Mouse (Mus musculus) olfactory bulb, adult 2 months (tissue): ENCODE data around the gene Elf1. TPM values are rescaled to one million over a fixed set of nuclear protein-coding genes. Genes with fewer than 3 reads are reported as not detected.

ENCODE experiments used
- H3K27ac ChIP-seq: fragments of 200-500 bp; 2 replicates; pipeline ENCODE4 v1.5.1; 2012; ENCODE audit warnings: low read depth, low read length; ENCODE audit not compliant: insufficient read depth
- H3K4me1 ChIP-seq: fragments of 200-500 bp; 2 replicates; pipeline ENCODE4 v1.6.1; 2012; ENCODE audit warnings: low read length; ENCODE audit not compliant: control insufficient read depth, insufficient read depth
- H3K4me3 ChIP-seq: fragments of 200-500 bp; 2 replicates; pipeline ENCODE4 v1.5.1; 2012; ENCODE audit warnings: mild to moderate bottlenecking, low read depth, low read length, moderate library complexity; ENCODE audit not compliant: insufficient read depth
- CTCF ChIP-seq: fragments of 200-500 bp; IDR thresholded peaks from 2 replicates; pipeline ENCODE4 v1.5.1; 2012; ENCODE audit warnings: low read depth, mild to moderate bottlenecking, low read length, moderate library complexity; ENCODE audit not compliant: insufficient read depth
- POLR2A ChIP-seq: fragments of 200-500 bp; IDR thresholded peaks from 2 replicates; pipeline ENCODE4 v1.6.1; 2012; ENCODE audit warnings: mild to moderate bottlenecking, low read depth, low read length, moderate library complexity; ENCODE audit not compliant: insufficient read depth
- whole genome bisulfite sequencing: fragments of 180-500 bp; shearing (Covaris S2); methylation state at CpG from one replicate; pipeline ENCODE4 v1.1.7; 2018; 5-methylcytosine and 5-hydroxymethylcytosine counted together
- polyA plus RNA-seq: library from polyadenylated mRNA; stranded (reverse); fragments of >200 nt; gene quantifications from 2 replicates; pipeline ENCODE4 v1.2.4, GENCODE M21; 2012; ENCODE audit warnings: low replicate concordance; ENCODE audit not compliant: missing spikeins, insufficient read depth, insufficient read length

Gene Elf1
- polyA plus RNA-seq, 1 experiment: not detected

DNA sequence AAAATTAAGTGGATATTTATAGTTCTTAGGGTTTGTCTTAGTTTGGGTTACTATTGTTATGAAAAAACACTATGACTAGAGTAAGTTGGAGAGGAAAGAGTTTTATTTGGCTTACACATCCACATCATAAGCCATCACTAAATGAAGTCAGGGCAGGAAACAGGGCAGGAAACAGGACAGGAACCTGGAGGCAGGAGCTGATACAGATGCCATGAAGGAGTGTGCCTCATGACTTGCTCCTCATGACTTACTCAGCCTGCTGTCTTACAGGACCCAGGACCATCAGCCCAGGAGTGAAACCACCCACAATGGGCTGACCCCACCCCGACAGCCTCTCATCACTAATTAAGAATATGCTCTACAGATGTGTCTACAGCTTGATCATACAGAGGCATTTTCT is 93.4 kb downstream of the Elf1 start:
- no peak overlapping the region for H3K27ac ChIP-seq
- H3K4me3 ChIP-seq: no peak overlapping the region
- no peaks in the 10 kb centered on the region for H3K4me1 ChIP-seq
- TF ChIP-seq CTCF (no peak), POLR2A (no peak)
- 96% methylated on average over 1 of the region's 1 CpGs for WGBS

DNA sequence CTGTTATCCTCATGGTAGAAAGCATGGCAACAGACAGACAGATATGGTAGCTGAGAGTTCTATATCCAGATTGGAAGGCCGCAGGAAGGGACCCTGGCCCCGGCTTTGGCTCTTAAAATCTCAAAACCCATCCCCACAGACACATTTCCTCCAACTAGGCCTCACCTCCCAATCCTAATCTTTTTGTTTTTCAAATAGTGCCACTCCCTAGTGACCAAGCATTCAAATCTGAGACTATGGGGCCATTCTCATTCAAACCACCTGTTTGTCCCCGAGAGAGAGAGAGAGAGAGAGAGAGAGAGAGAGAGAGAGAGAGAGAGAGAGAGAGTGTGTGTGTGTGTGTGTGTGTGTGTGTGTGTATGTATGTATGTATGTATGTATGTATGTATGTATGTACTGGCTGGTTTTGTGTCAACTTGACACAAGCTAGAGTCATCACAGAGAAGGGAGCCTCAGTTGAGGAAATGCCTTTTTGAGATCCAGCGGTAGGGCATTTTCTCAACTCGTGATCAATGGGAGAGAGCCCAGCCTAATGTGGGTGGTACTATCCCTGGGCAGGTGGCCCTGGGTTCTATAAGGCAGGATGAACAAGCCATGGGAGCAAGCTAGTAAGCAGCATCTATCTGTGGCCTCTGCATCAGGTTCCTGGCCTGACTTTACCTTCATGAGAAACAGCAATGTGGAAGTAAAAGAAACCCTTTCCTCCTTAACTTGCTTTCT is 102.7 kb downstream of the Elf1 start:
- no peak for TF ChIP-seq POLR2A
- TF ChIP-seq CTCF: no peak
- no peak overlapping the region for H3K4me3 ChIP-seq
- 87% methylated on average over 5 of the region's 5 CpGs for WGBS

DNA sequence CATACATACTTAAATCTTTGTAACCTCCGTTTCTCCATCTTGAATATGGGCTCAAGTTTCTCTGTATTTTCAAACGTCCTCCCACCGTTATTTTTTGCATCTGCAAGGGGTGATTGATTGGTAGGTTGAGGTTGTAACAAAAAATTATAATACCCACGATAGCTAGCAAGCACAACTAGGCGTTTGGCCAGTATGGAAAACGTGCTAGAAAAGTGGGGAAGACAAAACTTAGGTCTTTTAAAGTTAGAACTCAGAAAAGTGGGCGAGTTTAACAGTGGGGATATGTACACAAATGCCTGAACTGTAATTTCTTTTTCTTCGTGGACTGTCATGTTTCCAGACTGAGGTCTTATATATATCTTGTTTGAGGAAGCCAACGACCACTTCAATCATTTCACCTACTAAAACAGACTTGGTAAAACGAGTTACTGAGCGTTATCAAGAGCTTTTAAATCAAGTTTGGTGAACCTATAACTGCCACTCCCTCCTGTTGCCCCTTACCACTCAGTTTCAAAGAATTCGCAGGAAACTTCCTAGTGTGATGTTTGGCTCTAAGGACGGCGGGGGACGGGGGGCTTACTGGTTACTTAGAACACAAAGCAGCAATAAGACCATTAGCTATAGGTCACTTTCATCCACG is 105.6 kb downstream of the Elf1 start:
- peak overlapping the region; percentile 56 for H3K4me3 ChIP-seq
- WGBS: 35% methylated on average over 16 of the region's 16 CpGs
- H3K27ac ChIP-seq: peak overlapping the region; percentile 92
- peaks cover 2% of the 10 kb centered on the region; the same call in 1 of the 2 replicates for H3K4me1 ChIP-seq
- TF ChIP-seq POLR2A (no peak), CTCF (no peak)

More for the DNA sequence above, 102.7 kb downstream of the Elf1 start:
- Histone ChIP-seq H3K27ac (no peak overlapping the region), H3K4me1 (peaks cover under 1% of the 10 kb centered on the region; the same call in 1 of the 2 replicates)

DNA sequence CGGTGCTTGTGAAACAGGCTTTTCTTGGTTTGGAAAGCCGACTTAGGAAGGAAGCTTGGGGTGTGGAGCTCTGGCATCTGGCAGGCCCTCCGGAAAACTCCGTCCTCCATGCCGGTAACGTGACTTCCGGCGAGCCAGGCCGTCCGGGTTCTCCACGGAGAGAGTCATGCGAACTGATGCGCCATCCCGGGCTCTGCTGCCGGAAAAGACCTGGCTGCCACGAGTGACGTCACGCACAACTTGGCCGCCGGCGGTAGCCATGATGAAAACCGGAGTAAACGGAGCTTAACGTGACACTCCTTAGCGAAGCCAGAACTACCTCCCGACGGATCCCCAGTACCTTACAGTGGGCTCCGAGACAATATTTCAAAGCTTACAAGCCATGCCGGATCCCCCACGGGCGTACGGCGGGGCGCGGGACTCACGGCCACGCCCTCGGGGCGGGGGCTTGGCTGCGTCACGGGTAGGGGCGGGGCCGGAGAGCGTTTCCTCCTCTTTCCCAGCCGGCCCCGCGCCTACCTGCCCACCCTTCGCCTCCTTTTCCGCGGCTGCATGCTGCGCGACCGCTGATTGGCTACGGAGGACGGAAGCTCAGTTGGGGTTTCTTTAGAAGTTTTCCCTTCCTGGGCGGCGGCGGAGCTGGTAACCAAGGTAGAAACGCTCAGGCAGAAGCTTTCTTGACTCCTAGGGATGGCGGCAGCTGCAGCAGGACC is 106.3 kb downstream of the Elf1 start, which contains the start of gene Sugt1:
TSS of gene Sugt1 (plus strand) at position 553 of the 713 bp plus-strand sequence.
- TF ChIP-seq POLR2A (no peak; the same call in none of the 2 replicates), CTCF (no peak)
- under 1% methylated on average over 60 of the region's 60 CpGs for WGBS
- H3K4me3 ChIP-seq: peak within 1 kb of the TSS; percentile 56
- peak within 1 kb of the TSS; percentile 92 for H3K27ac ChIP-seq
- peaks cover 2% of the 10 kb centered on the region; the same call in 1 of the 2 replicates for H3K4me1 ChIP-seq

DNA sequence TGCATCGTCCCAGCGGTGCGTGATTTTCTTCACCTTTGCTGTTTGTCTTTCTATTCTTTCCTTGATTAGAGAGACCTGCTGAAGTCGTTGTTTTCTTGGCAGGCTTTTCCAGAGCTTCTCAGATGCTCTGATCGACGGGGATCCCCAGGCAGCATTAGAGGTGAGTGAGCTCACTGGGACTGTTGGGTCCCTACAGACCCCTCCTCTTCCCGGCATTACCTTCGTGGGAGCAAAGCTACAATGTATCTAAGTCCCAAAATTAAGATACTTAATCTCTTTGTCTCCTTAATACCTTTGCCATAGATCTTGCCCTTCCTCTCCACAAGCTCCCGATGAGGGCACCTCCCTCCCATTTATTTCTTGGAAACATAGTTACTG is 106.8 kb downstream of the Elf1 start:
- Histone ChIP-seq H3K4me3 (peak overlapping the region; percentile 56), H3K4me1 (peaks cover 2% of the 10 kb centered on the region; the same call in 1 of the 2 replicates), H3K27ac (no peak overlapping the region)
- under 1% methylated on average over 9 of the region's 9 CpGs for WGBS
- no peak for TF ChIP-seq POLR2A
- TF ChIP-seq CTCF: no peak

DNA sequence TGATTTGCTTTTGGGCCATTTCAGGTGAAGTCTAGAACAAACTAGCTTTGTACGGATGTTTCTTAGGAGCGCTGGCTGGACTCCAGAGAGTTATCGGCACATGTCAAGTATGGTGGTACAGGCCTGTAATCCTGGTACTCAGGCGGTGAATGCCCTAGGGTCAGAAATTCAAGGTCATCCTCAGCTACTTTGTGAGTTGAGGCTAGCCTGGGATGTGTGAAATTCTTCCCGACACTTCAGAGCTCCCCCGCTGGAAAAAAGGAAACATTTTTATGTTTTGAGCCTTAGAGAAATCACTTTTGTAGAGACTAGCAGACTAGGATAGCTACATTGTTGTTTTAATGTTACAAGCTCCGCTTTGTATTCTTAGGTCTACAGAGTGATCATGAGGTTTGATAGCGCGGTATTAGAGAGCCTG is 107.5 kb downstream of the Elf1 start:
- Histone ChIP-seq H3K27ac (no peak overlapping the region), H3K4me1 (peaks cover 2% of the 10 kb centered on the region; the same call in 1 of the 2 replicates), H3K4me3 (no peak overlapping the region)
- WGBS: 83% methylated on average over 9 of the region's 9 CpGs
- TF ChIP-seq CTCF: no peak
- no peak for TF ChIP-seq POLR2A

DNA sequence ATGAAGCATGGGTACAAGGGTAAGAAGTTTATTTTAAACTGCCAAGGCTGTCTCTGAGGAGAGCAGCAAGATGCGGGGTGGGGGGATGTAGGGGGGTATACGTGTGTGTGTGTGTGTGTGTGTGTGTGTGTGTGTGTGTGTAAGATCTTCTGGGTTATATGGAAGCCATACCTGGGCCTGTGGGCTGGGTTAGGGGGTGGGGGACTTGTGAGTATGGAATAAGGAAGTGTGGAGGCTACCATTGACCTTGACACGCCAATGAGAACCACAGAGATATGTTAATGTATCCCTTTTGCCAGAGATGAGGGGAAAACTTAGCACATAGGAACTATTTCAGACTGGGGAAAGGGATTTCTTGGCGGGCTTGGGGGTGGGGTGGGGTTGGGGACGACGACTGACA is 108.4 kb downstream of the Elf1 start:
- 89% methylated on average over 6 of the region's 6 CpGs for WGBS
- TF ChIP-seq CTCF: no peak
- no peak for TF ChIP-seq POLR2A

DNA sequence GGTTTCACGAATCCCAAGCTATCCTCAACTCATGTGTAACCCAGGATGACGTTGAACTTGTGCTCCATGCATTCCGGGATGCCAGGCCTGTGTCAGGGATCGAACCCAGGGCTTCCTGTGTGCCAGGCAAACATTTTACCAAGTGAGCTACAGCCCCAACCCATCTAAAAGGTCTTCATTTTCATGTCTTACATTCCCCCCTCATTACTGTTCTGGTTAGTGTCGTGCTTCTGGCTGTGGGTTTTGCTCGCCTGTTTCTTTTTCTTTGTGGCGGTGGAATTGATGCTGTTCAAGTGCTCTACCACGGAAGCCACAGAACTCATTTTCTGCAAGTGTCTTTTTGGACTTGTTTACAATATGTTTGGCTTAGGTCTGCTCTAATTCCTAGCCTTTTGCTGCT is 109.9 kb downstream of the Elf1 start:
- no peak overlapping the region for H3K4me3 ChIP-seq

More for the DNA sequence above, 108.4 kb downstream of the Elf1 start:
- peaks cover 2% of the 10 kb centered on the region; the same call in 1 of the 2 replicates for H3K4me1 ChIP-seq
- H3K4me3 ChIP-seq: no peak overlapping the region
- no peak overlapping the region for H3K27ac ChIP-seq

DNA sequence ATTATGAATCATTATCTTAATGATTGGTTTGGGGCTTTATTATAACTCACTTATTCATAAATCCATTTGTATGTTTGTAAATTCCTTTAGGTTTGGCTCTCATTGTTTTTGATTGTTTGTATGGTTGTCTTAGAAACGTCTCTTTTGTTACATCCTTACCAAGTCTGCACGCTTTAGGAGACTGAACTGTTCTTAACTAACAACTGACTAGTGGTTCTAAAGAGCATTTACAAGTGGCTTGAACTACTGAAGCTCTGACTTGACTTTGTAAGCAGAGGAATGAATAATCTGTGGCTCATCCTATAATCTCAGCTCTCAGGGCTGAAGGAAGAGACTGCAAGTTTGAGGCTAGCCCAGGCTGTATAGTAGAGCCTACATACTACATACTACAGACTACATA is 110.6 kb downstream of the Elf1 start:
- no peak for TF ChIP-seq CTCF
- TF ChIP-seq POLR2A: no peak
- 86% methylated on average over 2 of the region's 2 CpGs for WGBS
- peaks cover 2% of the 10 kb centered on the region; the same call in 1 of the 2 replicates for H3K4me1 ChIP-seq
- H3K4me3 ChIP-seq: no peak overlapping the region
- H3K27ac ChIP-seq: no peak overlapping the region

More for the DNA sequence above, 109.9 kb downstream of the Elf1 start:
- WGBS: 93% methylated on average over 8 of the region's 8 CpGs
- Histone ChIP-seq H3K27ac (no peak overlapping the region), H3K4me1 (peaks cover 2% of the 10 kb centered on the region; the same call in 1 of the 2 replicates)
- TF ChIP-seq CTCF (no peak), POLR2A (no peak)
